Mouse (Mus musculus) embryonic stem cell, embryonic (primary cell): ENCODE measurements around the gene R3hcc1l.

Source experiments
- CTCF ChIA-PET, 4 experiments: fragments of 300-600 bp in 2 of 4; fragments of 350-600 bp in 2 of 4; sonication (Branson Sonifier 250); formaldehyde crosslinking; loops; one replicate each; lab custom pipeline; 2022; ENCODE audit warnings: inconsistent platforms in 2 of 4; lab: Charles Lee
- POLR2A ChIA-PET, 4 experiments: fragments of 300-600 bp in 2 of 4; fragments of 350-600 bp in 2 of 4; sonication (Branson Sonifier 250); formaldehyde crosslinking; loops; one replicate each; lab custom pipeline; 2022; ENCODE audit warnings: antibody characterized with exemption in 4 of 4, inconsistent platforms in 1 of 4; lab: Charles Lee

Gene R3hcc1l

DNA sequence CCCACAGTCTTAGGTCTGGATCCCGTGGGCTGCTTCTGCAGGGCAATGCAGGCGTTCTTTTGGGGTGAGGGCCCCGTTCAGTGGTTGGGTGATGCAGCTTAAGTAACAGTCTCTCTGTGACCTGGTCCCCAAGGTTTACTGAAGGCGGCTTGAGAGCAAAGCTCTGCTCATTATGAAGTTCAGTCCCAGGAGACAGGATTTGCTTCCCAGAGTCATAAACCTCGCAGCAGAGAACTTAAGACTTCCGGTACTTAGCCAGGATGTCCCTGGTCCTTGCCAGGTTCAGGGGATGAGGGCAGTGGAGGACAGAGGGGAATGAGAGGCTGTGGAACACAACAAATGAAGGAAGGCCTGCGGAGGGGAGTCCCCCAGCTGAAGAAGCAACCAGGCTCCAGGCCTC, 94.6 kb downstream of the R3hcc1l start:
- ChIA-PET CTCF (interaction anchor here in 3 of 4 experiments (0.5 to 1.6 kb wide), 9 partner anchors 50 to 810 kb away, joined by 3 to 5 read pairs (median 4); no protein-coding TSS in a partner anchor), POLR2A (interaction anchor here in 3 of 4 experiments (0.8 to 3.2 kb wide), 15 partner anchors 9 to 443 kb away, joined by 3 to 11 read pairs (median 3); no protein-coding TSS in a partner anchor)

GRCm38 (mm10) chr19:42613647-42614225, 95.2 kb downstream of the R3hcc1l start:
- POLR2A ChIA-PET: interaction anchor here in 2 of 4 experiments (0.7 to 3.2 kb wide), 7 partner anchors 11 to 23 kb away, joined by 3 to 11 read pairs (median 3); no protein-coding TSS in a partner anchor

GRCm38 (mm10) chr19:42628068-42628467, 109.5 kb downstream of the R3hcc1l start:
- ChIA-PET CTCF (no interaction called here), POLR2A (no interaction called here)

More at GRCm38 (mm10) chr19:42613647-42614225, 95.2 kb downstream of the R3hcc1l start:
- CTCF ChIA-PET: interaction anchor here in 1 of 4 experiments (1.3 to 1.6 kb wide), 2 partner anchors 170 to 174 kb away, joined by 3 to 4 read pairs; no protein-coding TSS in a partner anchor

DNA sequence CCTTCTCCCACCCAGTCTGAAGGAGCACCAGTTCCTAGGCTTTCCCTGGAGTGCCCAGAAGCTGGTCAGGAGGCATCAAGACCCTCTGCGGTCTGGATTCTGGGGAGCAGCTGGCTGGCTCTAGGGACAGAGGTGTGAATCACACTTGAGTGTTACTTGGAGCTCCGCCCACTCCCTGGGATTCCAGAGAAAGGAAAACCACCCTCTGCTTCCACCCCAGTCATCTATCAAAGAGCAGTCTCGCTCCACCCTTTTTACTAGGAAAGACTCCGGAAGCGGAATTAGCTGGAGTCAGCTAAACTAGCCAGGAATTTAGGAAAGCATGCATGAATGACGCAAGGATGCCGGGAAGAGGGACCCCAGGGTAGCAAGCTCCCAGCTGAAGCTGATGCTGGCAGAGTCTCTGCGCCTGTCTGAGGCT, 113.0 kb downstream of the R3hcc1l start:
- ChIA-PET CTCF (interaction anchor here in 3 of 4 experiments (0.7 to 0.8 kb wide), 5 partner anchors 9 to 414 kb away, joined by 3 to 12 read pairs (median 3); no protein-coding TSS in a partner anchor), POLR2A (interaction anchor here (0.6 to 1.9 kb wide), 16 partner anchors 8 to 1043 kb away, joined by 3 to 11 read pairs (median 4); partner anchors contain the start of genes Loxl4 (in 2 of the 4) and Slc25a28 (in 1 of the 4))

DNA sequence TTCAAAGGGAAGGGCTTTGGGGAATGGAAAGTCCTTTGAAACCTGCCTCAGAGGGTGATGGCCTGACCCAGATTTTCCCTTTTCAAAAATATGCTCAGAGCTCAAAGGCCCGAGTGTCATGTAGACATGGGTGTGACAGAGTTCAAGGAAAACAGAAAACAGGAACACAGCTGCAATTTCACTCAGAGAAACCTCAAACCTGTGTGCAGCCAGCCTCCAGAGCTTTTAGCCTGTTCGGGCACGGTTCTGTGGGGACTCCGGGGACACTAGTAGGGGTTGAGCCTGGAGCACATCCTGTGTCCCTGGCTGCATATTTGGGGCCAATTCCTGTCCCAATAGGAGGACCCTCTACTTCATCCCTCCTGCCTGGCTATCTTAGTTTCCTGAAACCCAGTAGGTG, 113.7 kb downstream of the R3hcc1l start:
- ChIA-PET CTCF (interaction anchor here in 2 of 4 experiments (0.7 to 0.9 kb wide), 3 partner anchors 113 to 317 kb away, joined by 3 read pairs; partner anchors contain the start of gene R3hcc1l (in 1 of the 2)), POLR2A (interaction anchor here in 2 of 4 experiments (0.6 to 1.9 kb wide), 10 partner anchors 8 to 199 kb away, joined by 3 to 11 read pairs (median 4); partner anchors contain the start of gene Loxl4 (in 2 of the 2))

- ChIA-PET POLR2A (no interaction called here), CTCF (no interaction called here)
Measured at GRCm38 (mm10) chr19:42633650-42634049, 115.1 kb downstream of the R3hcc1l start.

DNA sequence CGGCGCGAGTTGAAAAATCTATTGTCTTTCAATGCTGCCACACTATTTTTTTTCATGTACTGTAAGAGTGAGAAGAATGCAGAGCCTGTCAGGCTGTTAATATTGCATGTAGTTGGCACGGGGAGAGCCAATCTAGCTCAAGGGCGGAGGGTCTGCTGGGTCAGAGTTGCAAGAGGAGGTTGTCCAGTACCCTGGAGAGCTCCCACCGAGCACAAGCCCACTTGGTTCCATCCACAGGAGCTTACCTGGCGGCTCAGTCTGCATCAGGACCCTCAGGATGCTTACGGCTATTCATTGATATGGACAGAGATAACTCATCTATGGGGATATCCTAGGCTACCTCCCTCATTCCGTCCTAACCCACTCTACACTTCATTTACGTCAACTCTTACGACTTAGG, 118.1 kb downstream of the R3hcc1l start:
- ChIA-PET POLR2A (interaction anchor here in 2 of 4 experiments (0.6 to 1.2 kb wide), 3 partner anchors 10 to 443 kb away, joined by 3 to 4 read pairs (median 3); no protein-coding TSS in a partner anchor), CTCF (interaction anchor here in 3 of 4 experiments (0.6 to 1.4 kb wide), 9 partner anchors 19 to 613 kb away, joined by 3 to 4 read pairs (median 3); no protein-coding TSS in a partner anchor)

- POLR2A ChIA-PET: interaction anchor here in 2 of 4 experiments (0.9 to 1.0 kb wide), 4 partner anchors 23 to 208 kb away, joined by 3 read pairs; no protein-coding TSS in a partner anchor
Measured at GRCm38 (mm10) chr19:42638604-42639481, 120.3 kb downstream of the R3hcc1l start.

GRCm38 (mm10) chr19:42639544-42639943, 121.0 kb downstream of the R3hcc1l start:
- ChIA-PET POLR2A (interaction anchor here in 2 of 4 experiments (0.9 to 1.4 kb wide), 3 partner anchors 8 to 209 kb away, joined by 3 to 4 read pairs (median 3); no protein-coding TSS in a partner anchor), CTCF (interaction anchor here in 2 of 4 experiments (0.7 to 1.8 kb wide), 2 partner anchors 16 to 93 kb away, joined by 5 to 6 read pairs; no protein-coding TSS in a partner anchor)

More at GRCm38 (mm10) chr19:42638604-42639481, 120.3 kb downstream of the R3hcc1l start:
- CTCF ChIA-PET: interaction anchor here in 2 of 4 experiments (0.7 to 1.8 kb wide), 3 partner anchors 16 to 307 kb away, joined by 3 to 6 read pairs (median 4); no protein-coding TSS in a partner anchor

- ChIA-PET CTCF (interaction anchor here in 1 of 4 experiments (0.6 kb wide), 1 partner anchor 209 kb away, joined by 3 read pairs; no protein-coding TSS in a partner anchor), POLR2A (interaction anchor here in 2 of 4 experiments (0.7 to 1.4 kb wide), 5 partner anchors 8 to 1950 kb away, joined by 3 to 5 read pairs (median 4); partner anchors contain the start of gene Slc25a28 (in 1 of the 2))
Measured at GRCm38 (mm10) chr19:42640211-42640610, 121.7 kb downstream of the R3hcc1l start.
